Mouse (Mus musculus) bone marrow macrophage, adult 2 months (primary cell): ENCODE measurements around the gene Gm18596.

Source experiments
- CTCF ChIP-seq: IDR thresholded peaks from 2 replicates; pipeline ENCODE4 v1.5.1; 2012; ENCODE audit warnings: low read depth, mild to moderate bottlenecking, low read length, moderate library complexity
- POLR2A ChIP-seq: IDR thresholded peaks from 2 replicates; pipeline ENCODE4 v1.6.1; 2012; ENCODE audit warnings: mild to moderate bottlenecking, low read depth, low read length, borderline replicate concordance

GRCm38 (mm10) chr10:77726186-77726585 is 16.3 kb downstream of the Gm18596 start, which contains the start of gene Gm10100:
- TF ChIP-seq CTCF (no peak), POLR2A (no peak)
